Mouse (Mus musculus) ES-E14 (cell line): ENCODE data around the gene Kalrn. TPM values are rescaled to one million over a fixed set of nuclear protein-coding genes. Genes with fewer than 3 reads are reported as not detected.

Source experiments
- DNase-seq: peaks from one replicate; pipeline ENCODE4 v3.0.0-alpha.2; 2013; ENCODE audit warnings: low read depth, low spot score
- H3K27ac ChIP-seq: 2 replicates; pipeline ENCODE4 v1.5.1; 2012; ENCODE audit warnings: low read depth, mild to moderate bottlenecking, low read length, moderate library complexity, mixed read lengths; ENCODE audit not compliant: poor library complexity, insufficient read depth, severe bottlenecking
- H3K36me3 ChIP-seq: 2 replicates; pipeline ENCODE4 v1.6.1; 2012; ENCODE audit warnings: mild to moderate bottlenecking, low read length, moderate library complexity, mixed read lengths; ENCODE audit not compliant: control insufficient read depth, poor library complexity, insufficient read depth, severe bottlenecking
- H3K4me1 ChIP-seq, 2 experiments: fragments of 150-350 bp in 1 of 2; sonication (generic) in 1 of 2; 2 replicates each; pipeline ENCODE4 v1.6.1; 2012; ENCODE audit warnings: low read length in 2 of 2, mild to moderate bottlenecking in 1 of 2, mixed read lengths in 1 of 2; ENCODE audit not compliant: control insufficient read depth in 2 of 2, insufficient read depth in 2 of 2, poor library complexity in 1 of 2
- H3K4me3 ChIP-seq, 2 experiments: fragments of 150-350 bp in 1 of 2; sonication (generic) in 1 of 2; 2 replicates each; pipeline ENCODE4 v1.5.1; 2012; ENCODE audit warnings: low read length in 2 of 2, low read depth in 1 of 2, mild to moderate bottlenecking in 1 of 2, mixed read lengths in 1 of 2; ENCODE audit not compliant: insufficient read depth in 1 of 2, poor library complexity in 1 of 2, severe bottlenecking in 1 of 2
- H3K9ac ChIP-seq: 2 replicates; pipeline ENCODE4 v1.6.1; 2012; ENCODE audit warnings: low read depth, mild to moderate bottlenecking, low read length, mixed read lengths; ENCODE audit not compliant: poor library complexity, insufficient read depth, severe bottlenecking
- H3K9me3 ChIP-seq: fragments of 150-350 bp; sonication (generic); 2 replicates; pipeline ENCODE4 v1.6.1; 2012; ENCODE audit warnings: low read depth, mild to moderate bottlenecking, low read length; ENCODE audit not compliant: control insufficient read depth, insufficient read depth
- CHD2 ChIP-seq: IDR thresholded peaks from 2 replicates; pipeline ENCODE4 v1.6.1; 2014; ENCODE audit warnings: mild to moderate bottlenecking, low read depth, low read length, inconsistent platforms
- HCFC1 ChIP-seq: IDR thresholded peaks from 2 replicates; pipeline ENCODE4 v1.6.1; 2012; ENCODE audit warnings: low read length, inconsistent platforms, borderline replicate concordance; ENCODE audit not compliant: insufficient read depth
- MAFK ChIP-seq: IDR thresholded peaks from 2 replicates; pipeline ENCODE4 v1.6.1; 2014; ENCODE audit warnings: mild to moderate bottlenecking, low read depth, low read length, inconsistent platforms; ENCODE audit not compliant: insufficient read depth
- ZC3H11A ChIP-seq: IDR thresholded peaks from 2 replicates; pipeline ENCODE4 v1.6.1; 2012; ENCODE audit warnings: low read depth, mild to moderate bottlenecking, inconsistent platforms, low read length, borderline replicate concordance
- ZNF384 ChIP-seq: IDR thresholded peaks from 2 replicates; pipeline ENCODE4 v1.6.1; 2012; ENCODE audit warnings: low read depth, low read length, inconsistent platforms
- in situ Hi-C, 2 experiments: fragments of 600-800 bp; cut with MboI; formaldehyde crosslinking; loops; one replicate each; pipeline ENCODE4 v1.15.1; 2025; ENCODE audit warnings: low sequenced_read_pairs in 2 of 2, inconsistent platforms in 1 of 2; ENCODE audit not compliant: unreplicated experiment in 2 of 2
- total RNA-seq: library from RNA; depleted of rRNA; stranded (reverse); fragments of 300-350 nt; gene quantifications from 2 replicates; pipeline ENCODE4 v1.2.3, GENCODE M21; 2012

Gene Kalrn
- total RNA-seq, 1 experiment, result 15.7 TPM

GRCm38 (mm10) chr16:34102742-34103141 lies 470.6 kb downstream of the Kalrn start:
- H3K27ac ChIP-seq, result no peak overlapping the region
- TF ChIP-seq ZC3H11A, result no peak
- no peak for TF ChIP-seq HCFC1
- no peak for TF ChIP-seq MAFK
- no peak for TF ChIP-seq ZNF384
- no peak for TF ChIP-seq CHD2
- H3K9ac ChIP-seq, result no peak overlapping the region
- in situ Hi-C loops, result loop anchor here (10.0 to 25.0 kb wide), 3 partner anchors 108 to 290 kb away; partner anchors contain the start of gene Itgb5 (in 1 of the 2)
- H3K4me3 ChIP-seq, result no peak overlapping the region
- DNase-seq, result no peak
- H3K36me3 ChIP-seq, result no peaks in the 10 kb centered on the region
- H3K4me1 ChIP-seq, result no peaks in the 10 kb centered on the region; a peak in 2 of 4 replicates
- H3K9me3 ChIP-seq, result no peaks in the 10 kb centered on the region

GRCm38 (mm10) chr16:34099795-34100194 lies 473.5 kb downstream of the Kalrn start:
- Histone ChIP-seq H3K27ac (no peak overlapping the region), H3K9ac (no peak overlapping the region), H3K4me1 (peaks cover 0 to 1% of the 10 kb centered on the region in 2 experiments; a peak in 1 of 4 replicates), H3K36me3 (no peaks in the 10 kb centered on the region), H3K9me3 (no peaks in the 10 kb centered on the region), H3K4me3 (no peak overlapping the region)
- TF ChIP-seq MAFK (no peak), CHD2 (no peak), ZC3H11A (no peak), HCFC1 (no peak), ZNF384 (no peak)
- DNase-seq, result no peak
- in situ Hi-C loops, result loop anchor here (10.0 to 25.0 kb wide), 3 partner anchors 105 to 287 kb away; partner anchors contain the start of gene Itgb5 (in 1 of the 2)

- H3K27ac ChIP-seq, result no peak overlapping the region
- TF ChIP-seq MAFK (no peak), HCFC1 (no peak), CHD2 (no peak), ZNF384 (no peak), ZC3H11A (no peak)
- peak overlapping the region; percentile 82 for H3K9ac ChIP-seq
- peaks cover 0 to 2% of the 10 kb centered on the region in 2 experiments; a peak in 1 of 4 replicates for H3K4me1 ChIP-seq
- no peak for DNase-seq
- no peaks in the 10 kb centered on the region for H3K9me3 ChIP-seq
- H3K4me3 ChIP-seq, result peak overlapping the region; percentile 83 to 84
- H3K36me3 ChIP-seq, result no peaks in the 10 kb centered on the region
- in situ Hi-C loops, result no loop called here
These were observed 477.7 kb downstream of the Kalrn start for GRCm38 (mm10) chr16:34095548-34096141.

- in situ Hi-C loops, result no loop called here
- Histone ChIP-seq H3K4me1 (peaks cover 0 to 2% of the 10 kb centered on the region in 2 experiments; a peak in 1 of 4 replicates), H3K36me3 (no peaks in the 10 kb centered on the region), H3K27ac (no peak overlapping the region), H3K9me3 (no peaks in the 10 kb centered on the region), H3K4me3 (peak overlapping the region; percentile 83 to 84; a peak in 3 of 4 replicates), H3K9ac (no peak overlapping the region)
- no peak for DNase-seq
- TF ChIP-seq ZNF384 (no peak), MAFK (no peak), ZC3H11A (no peak), HCFC1 (no peak), CHD2 (no peak)
These were observed 478.3 kb downstream of the Kalrn start for GRCm38 (mm10) chr16:34095093-34095465.
